Mouse (Mus musculus) intestine, postnatal 0 days (tissue): ENCODE data around the gene Klf11. TPM values are rescaled to one million over a fixed set of nuclear protein-coding genes. Genes with fewer than 3 reads are reported as not detected.

Experiments used
- ATAC-seq: fragments of 200-750 bp; cut with Nextera tagmentation; 2 replicates; pipeline ENCODE4 v1.8.0; 2017; ENCODE audit warnings: mild to moderate bottlenecking, moderate TSS enrichment, moderate library complexity
- H3K27ac ChIP-seq: fragments of 300-500 bp; sonication (generic); 2 replicates; pipeline ENCODE4 v1.5.1; 2014; ENCODE audit warnings: mild to moderate bottlenecking, low read depth, low read length, moderate library complexity
- H3K27me3 ChIP-seq: fragments of 300-500 bp; sonication (generic); replicated peaks from 2 replicates; pipeline ENCODE4 v1.6.1; 2014; ENCODE audit warnings: low read length, mixed read lengths; ENCODE audit not compliant: control insufficient read depth, insufficient read depth
- H3K36me3 ChIP-seq: fragments of 300-500 bp; sonication (generic); 2 replicates; pipeline ENCODE4 v1.6.1; 2014; ENCODE audit warnings: mild to moderate bottlenecking, moderate library complexity; ENCODE audit not compliant: control insufficient read depth, insufficient read depth
- H3K4me1 ChIP-seq: fragments of 300-500 bp; sonication (generic); replicated peaks from 2 replicates; pipeline ENCODE4 v1.6.1; 2014; ENCODE audit warnings: antibody characterized with exemption, low read length, mixed read lengths; ENCODE audit not compliant: control insufficient read depth, insufficient read depth
- H3K4me2 ChIP-seq: fragments of 300-500 bp; sonication (generic); replicated peaks from 2 replicates; pipeline ENCODE4 v1.6.1; 2014; ENCODE audit warnings: low read depth, mild to moderate bottlenecking, moderate library complexity
- H3K4me3 ChIP-seq: fragments of 300-500 bp; sonication (generic); 2 replicates; pipeline ENCODE4 v1.5.1; 2014; ENCODE audit warnings: low read depth, low read length
- H3K9ac ChIP-seq: fragments of 300-500 bp; sonication (generic); 2 replicates; pipeline ENCODE4 v1.6.1; 2014; ENCODE audit warnings: mild to moderate bottlenecking, low read depth, low read length
- H3K9me3 ChIP-seq: fragments of 300-500 bp; sonication (generic); 2 replicates; pipeline ENCODE4 v1.6.1; 2016; ENCODE audit warnings: mixed run types; ENCODE audit not compliant: control insufficient read depth
- CTCF ChIP-seq: sonication (generic); IDR thresholded peaks from 2 replicates; pipeline ENCODE4 v1.5.1; 2016; ENCODE audit warnings: low read depth, mild to moderate bottlenecking, control low read depth, antibody characterized with exemption, moderate library complexity
- WGBS: fragments of 180-500 bp; shearing (Covaris S2); extraction: QIAGEN DNeasy Blood & Tissue Kit; methylation state at CpG from one replicate; pipeline ENCODE4 v1.1.7; 2014; 5-methylcytosine and 5-hydroxymethylcytosine counted together
- polyA plus RNA-seq: library from polyadenylated mRNA; unstranded; fragments of >200 nt; fragmentation: Nextera tagmentation; extraction: Ambion mirVana; gene quantifications from 2 replicates; pipeline ENCODE4 v1.2.1, GENCODE M21; 2015

Klf11 gene
- polyA plus RNA-seq, 1 experiment from 2014 or later: 8.1 TPM

DNA sequence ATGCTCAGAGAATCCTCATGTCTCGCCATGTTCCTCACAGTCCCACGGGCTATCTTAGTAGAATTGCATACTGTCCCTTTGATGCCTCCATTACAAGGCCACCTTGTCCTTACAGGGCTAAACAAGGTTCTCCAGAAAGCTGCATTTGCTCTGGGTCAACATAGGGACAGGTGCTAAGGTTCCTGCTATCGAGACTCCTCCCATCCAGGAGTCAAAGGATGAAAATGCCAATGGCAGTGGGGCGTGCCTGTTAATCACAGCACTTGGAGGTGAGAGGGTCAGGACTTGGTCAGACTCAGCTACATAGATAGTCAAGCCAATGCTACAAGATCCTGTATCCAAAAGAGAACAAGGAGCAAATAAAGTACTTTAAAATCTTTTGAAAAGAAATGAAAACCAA, 31.6 kb upstream of the Klf11 start:
- H3K36me3 ChIP-seq: no peaks in the 10 kb centered on the region
- 60% methylated on average over 4 of the region's 4 CpGs for WGBS

GRCm38 (mm10) chr12:24623486-24624251, 27.4 kb upstream of the Klf11 start:
- Histone ChIP-seq H3K4me2 (no peak overlapping the region), H3K36me3 (no peaks in the 10 kb centered on the region), H3K27me3 (no peaks in the 10 kb centered on the region), H3K9me3 (no peaks in the 10 kb centered on the region), H3K4me1 (no peaks in the 10 kb centered on the region), H3K27ac (no peak overlapping the region), H3K9ac (no peak overlapping the region), H3K4me3 (no peak overlapping the region)
- WGBS: 67% methylated on average over 12 of the region's 12 CpGs
- ATAC-seq: no peak
- no peak for TF ChIP-seq CTCF

More for the DNA sequence above, 31.6 kb upstream of the Klf11 start:
- no peak overlapping the region for H3K4me3 ChIP-seq
- no peak overlapping the region for H3K27ac ChIP-seq
- no peak overlapping the region for H3K9ac ChIP-seq
- H3K27me3 ChIP-seq: no peaks in the 10 kb centered on the region
- no peak overlapping the region for H3K4me2 ChIP-seq
- ATAC-seq: 0 out of 2 replicates have a peak, but pooled peaks have one; percentile 25
- H3K9me3 ChIP-seq: no peaks in the 10 kb centered on the region
- no peaks in the 10 kb centered on the region for H3K4me1 ChIP-seq
- no peak for TF ChIP-seq CTCF

GRCm38 (mm10) chr12:24626401-24626800, 24.7 kb upstream of the Klf11 start:
- Histone ChIP-seq H3K36me3 (no peaks in the 10 kb centered on the region), H3K4me3 (no peak overlapping the region), H3K9ac (no peak overlapping the region), H3K27ac (no peak overlapping the region), H3K9me3 (no peaks in the 10 kb centered on the region), H3K4me1 (no peaks in the 10 kb centered on the region), H3K4me2 (no peak overlapping the region), H3K27me3 (no peaks in the 10 kb centered on the region)
- WGBS: 80% methylated on average over 5 of the region's 5 CpGs
- no peak for TF ChIP-seq CTCF
- no peak for ATAC-seq

DNA sequence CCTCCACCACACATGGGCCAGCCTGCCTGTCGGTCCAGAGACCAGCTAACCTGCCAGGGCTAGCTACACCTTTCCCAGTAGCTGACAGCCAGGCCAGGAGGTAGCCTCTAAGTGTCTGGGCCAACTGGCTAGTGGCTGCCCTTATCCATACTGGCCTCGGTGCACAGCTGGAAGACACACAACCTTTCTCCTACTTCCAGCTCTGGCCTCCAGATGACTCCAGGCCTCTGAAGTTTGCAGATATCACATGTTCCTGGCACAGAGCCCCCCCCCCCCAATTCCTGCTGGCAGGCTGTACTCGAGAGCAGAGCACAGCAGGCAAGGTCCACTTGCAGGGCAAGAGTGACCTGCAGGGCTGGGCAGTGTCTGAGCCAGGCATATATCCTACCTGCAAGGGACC, 23.9 kb upstream of the Klf11 start:
- Histone ChIP-seq H3K4me2 (no peak overlapping the region), H3K9me3 (no peaks in the 10 kb centered on the region), H3K4me1 (no peaks in the 10 kb centered on the region), H3K4me3 (no peak overlapping the region), H3K9ac (no peak overlapping the region), H3K27me3 (no peaks in the 10 kb centered on the region), H3K27ac (no peak overlapping the region), H3K36me3 (no peaks in the 10 kb centered on the region)
- 56% methylated on average over 3 of the region's 3 CpGs for WGBS
- no peak for ATAC-seq
- no peak for TF ChIP-seq CTCF

GRCm38 (mm10) chr12:24630220-24630619, 20.9 kb upstream of the Klf11 start:
- Histone ChIP-seq H3K27me3 (no peaks in the 10 kb centered on the region), H3K4me1 (no peaks in the 10 kb centered on the region), H3K4me2 (no peak overlapping the region), H3K9ac (no peak overlapping the region), H3K4me3 (no peak overlapping the region), H3K27ac (no peak overlapping the region), H3K36me3 (no peaks in the 10 kb centered on the region), H3K9me3 (no peaks in the 10 kb centered on the region)
- 69% methylated on average over 1 of the region's 1 CpGs for WGBS
- peak; percentile 74 for TF ChIP-seq CTCF
- ATAC-seq: peak; percentile 49; the same call in 1 of the 2 replicates

GRCm38 (mm10) chr12:24632404-24632803, 18.7 kb upstream of the Klf11 start:
- Histone ChIP-seq H3K4me2 (no peak overlapping the region), H3K27ac (no peak overlapping the region), H3K9me3 (no peaks in the 10 kb centered on the region), H3K27me3 (no peaks in the 10 kb centered on the region), H3K36me3 (no peaks in the 10 kb centered on the region), H3K4me1 (no peaks in the 10 kb centered on the region), H3K9ac (no peak overlapping the region), H3K4me3 (no peak overlapping the region)
- no peak for TF ChIP-seq CTCF
- 74% methylated on average over 4 of the region's 4 CpGs for WGBS
- ATAC-seq: no peak
